Mouse (Mus musculus): ENCODE measurements around the gene Zfp335. TPM values are rescaled to one million over a fixed set of nuclear protein-coding genes. Genes with fewer than 3 reads are reported as not detected.
"Not testable (repeated sequence)": the region's sequence is repeated elsewhere in the genome, so short reads cannot be mapped to it uniquely, and the experiment has no call there.

Zfp335 gene
- polyA plus RNA-seq, 1 experiment: 43.2 TPM

- no peak for TF ChIP-seq POLR2A (IDR thresholded peaks at IDR 0.05; ENCODE audit: borderline replicate concordance, extremely low read depth, insufficient read depth, insufficient read length, poor library complexity, severe bottlenecking)
- TF ChIP-seq CTCF (IDR thresholded peaks at IDR 0.05; ENCODE audit: borderline replicate concordance, extremely low read depth, insufficient read depth, insufficient read length): no peak
- DNase-seq (ENCODE audit: low read depth): peak; percentile 63
These were observed 32.9 kb downstream of the Zfp335 start for GRCm38 (mm10) chr2:164878509-164879227.

GRCm38 (mm10) chr2:164877376-164878215 lies 34.0 kb downstream of the Zfp335 start:
- DNase-seq (ENCODE audit: low read depth): not testable (repeated sequence)

- DNase-seq (ENCODE audit: low read depth): not testable (repeated sequence)
These were observed 35.9 kb downstream of the Zfp335 start for GRCm38 (mm10) chr2:164875648-164876047.

- TF ChIP-seq CTCF (IDR thresholded peaks at IDR 0.05; ENCODE audit: borderline replicate concordance, extremely low read depth, insufficient read depth, insufficient read length) (no peak), POLR2A (IDR thresholded peaks at IDR 0.05; ENCODE audit: borderline replicate concordance, extremely low read depth, insufficient read depth, insufficient read length, poor library complexity, severe bottlenecking) (no peak)
These were observed 37.3 kb downstream of the Zfp335 start for GRCm38 (mm10) chr2:164874239-164874769.

GRCm38 (mm10) chr2:164873621-164874020 lies 37.9 kb downstream of the Zfp335 start:
- no peak for DNase-seq (ENCODE audit: low read depth)

More at GRCm38 (mm10) chr2:164874239-164874769, 37.3 kb downstream of the Zfp335 start:
- DNase-seq (ENCODE audit: low read depth): no peak

GRCm38 (mm10) chr2:164871602-164872303 lies 39.8 kb downstream of the Zfp335 start:
- DNase-seq (ENCODE audit: low read depth): no peak
- TF ChIP-seq CTCF (IDR thresholded peaks at IDR 0.05; ENCODE audit: borderline replicate concordance, extremely low read depth, insufficient read depth, insufficient read length) (no peak), POLR2A (IDR thresholded peaks at IDR 0.05; ENCODE audit: borderline replicate concordance, extremely low read depth, insufficient read depth, insufficient read length, poor library complexity, severe bottlenecking) (no peak)

More at GRCm38 (mm10) chr2:164873621-164874020, 37.9 kb downstream of the Zfp335 start:
- TF ChIP-seq CTCF (IDR thresholded peaks at IDR 0.05; ENCODE audit: borderline replicate concordance, extremely low read depth, insufficient read depth, insufficient read length): no peak
- no peak for TF ChIP-seq POLR2A (IDR thresholded peaks at IDR 0.05; ENCODE audit: borderline replicate concordance, extremely low read depth, insufficient read depth, insufficient read length, poor library complexity, severe bottlenecking)

GRCm38 (mm10) chr2:164868491-164868890 lies 43.1 kb downstream of the Zfp335 start:
- TF ChIP-seq POLR2A (IDR thresholded peaks at IDR 0.05; ENCODE audit: borderline replicate concordance, extremely low read depth, insufficient read depth, insufficient read length, poor library complexity, severe bottlenecking) (no peak), CTCF (IDR thresholded peaks at IDR 0.05; ENCODE audit: borderline replicate concordance, extremely low read depth, insufficient read depth, insufficient read length) (no peak)
- no peak for DNase-seq (ENCODE audit: low read depth)

- no peak for DNase-seq (ENCODE audit: low read depth)
- TF ChIP-seq CTCF (IDR thresholded peaks at IDR 0.05; ENCODE audit: borderline replicate concordance, extremely low read depth, insufficient read depth, insufficient read length) (peak; percentile 54; the same call in 1 of the 2 replicates), POLR2A (IDR thresholded peaks at IDR 0.05; ENCODE audit: borderline replicate concordance, extremely low read depth, insufficient read depth, insufficient read length, poor library complexity, severe bottlenecking) (no peak)
These were observed 44.0 kb downstream of the Zfp335 start for GRCm38 (mm10) chr2:164867566-164867965.

GRCm38 (mm10) chr2:164866741-164867551 lies 44.6 kb downstream of the Zfp335 start:
- DNase-seq (ENCODE audit: low read depth): no peak
- TF ChIP-seq CTCF (IDR thresholded peaks at IDR 0.05; ENCODE audit: borderline replicate concordance, extremely low read depth, insufficient read depth, insufficient read length) (no peak), POLR2A (IDR thresholded peaks at IDR 0.05; ENCODE audit: borderline replicate concordance, extremely low read depth, insufficient read depth, insufficient read length, poor library complexity, severe bottlenecking) (no peak)

- no peak for DNase-seq (ENCODE audit: low read depth)
- TF ChIP-seq POLR2A (IDR thresholded peaks at IDR 0.05; ENCODE audit: borderline replicate concordance, extremely low read depth, insufficient read depth, insufficient read length, poor library complexity, severe bottlenecking) (no peak), CTCF (IDR thresholded peaks at IDR 0.05; ENCODE audit: borderline replicate concordance, extremely low read depth, insufficient read depth, insufficient read length) (no peak)
These were observed 47.0 kb downstream of the Zfp335 start for GRCm38 (mm10) chr2:164864593-164864992.

GRCm38 (mm10) chr2:164863411-164863810 lies 48.1 kb downstream of the Zfp335 start:
- DNase-seq (ENCODE audit: low read depth): not testable (repeated sequence)

All from brain, embryonic 14.5 days (tissue).